Mouse (Mus musculus) hindbrain, postnatal 0 days (tissue): ENCODE data around the gene Wnk2. TPM values are rescaled to one million over a fixed set of nuclear protein-coding genes. Genes with fewer than 3 reads are reported as not detected.

ENCODE experiments used
- ATAC-seq: fragments of 200-750 bp; cut with Nextera tagmentation; 2 replicates; pipeline ENCODE4 v1.8.0; 2017; ENCODE audit warnings: mild to moderate bottlenecking, moderate TSS enrichment, moderate library complexity
- DNase-seq: peaks from one replicate; pipeline ENCODE4 v3.0.0-alpha.2; 2015; ENCODE audit warnings: low spot score
- H3K27ac ChIP-seq: fragments of 300-500 bp; sonication (generic); 2 replicates; pipeline ENCODE4 v1.5.1; 2014; ENCODE audit warnings: mild to moderate bottlenecking
- H3K27me3 ChIP-seq: fragments of 300-500 bp; sonication (generic); 2 replicates; pipeline ENCODE4 v1.6.1; 2014; ENCODE audit warnings: low read length, mixed read lengths; ENCODE audit not compliant: insufficient read depth
- H3K36me3 ChIP-seq: fragments of 300-500 bp; sonication (generic); 2 replicates; pipeline ENCODE4 v1.6.1; 2014; ENCODE audit warnings: low read length, mixed read lengths; ENCODE audit not compliant: insufficient read depth
- H3K4me1 ChIP-seq: fragments of 300-500 bp; sonication (generic); 2 replicates; pipeline ENCODE4 v1.6.1; 2014; ENCODE audit warnings: antibody characterized with exemption, low read length, mixed read lengths; ENCODE audit not compliant: insufficient read depth
- H3K4me2 ChIP-seq: fragments of 300-500 bp; sonication (generic); 2 replicates; pipeline ENCODE4 v1.6.1; 2014; ENCODE audit warnings: low read depth, mild to moderate bottlenecking, low read length, moderate library complexity, mixed read lengths
- H3K4me3 ChIP-seq: fragments of 300-500 bp; sonication (generic); 2 replicates; pipeline ENCODE4 v1.5.1; 2014; ENCODE audit warnings: low read length
- H3K9ac ChIP-seq: fragments of 300-500 bp; sonication (generic); replicated peaks from 2 replicates; pipeline ENCODE4 v1.6.1; 2014; ENCODE audit warnings: mild to moderate bottlenecking, low read length, moderate library complexity, mixed read lengths
- H3K9me3 ChIP-seq: fragments of 300-500 bp; sonication (generic); 2 replicates; pipeline ENCODE4 v1.6.1; 2016; ENCODE audit warnings: low read length, mixed read lengths
- CTCF ChIP-seq: IDR thresholded peaks from 2 replicates; pipeline ENCODE4 v1.5.1; 2016; ENCODE audit warnings: antibody characterized with exemption, control low read depth, low read depth
- WGBS: fragments of 180-500 bp; shearing (Covaris S2); extraction: QIAGEN DNeasy Blood & Tissue Kit; methylation state at CpG from one replicate; pipeline ENCODE4 v1.1.7; 2014; 5-methylcytosine and 5-hydroxymethylcytosine counted together
- polyA plus RNA-seq: library from polyadenylated mRNA; unstranded; fragments of >200 nt; fragmentation: Nextera tagmentation; extraction: Ambion mirVana; gene quantifications from 2 replicates; pipeline ENCODE4 v1.2.1, GENCODE M21; 2015
- total RNA-seq: library from RNA; depleted of rRNA; stranded (reverse); fragments of >200 nt; gene quantifications from 2 replicates; pipeline ENCODE4 v1.2.3, GENCODE M21; 2014

Wnk2 gene
- total and polyA plus RNA-seq, 2 experiments from 2014 or later, result 15.1 to 63.8 TPM

DNA sequence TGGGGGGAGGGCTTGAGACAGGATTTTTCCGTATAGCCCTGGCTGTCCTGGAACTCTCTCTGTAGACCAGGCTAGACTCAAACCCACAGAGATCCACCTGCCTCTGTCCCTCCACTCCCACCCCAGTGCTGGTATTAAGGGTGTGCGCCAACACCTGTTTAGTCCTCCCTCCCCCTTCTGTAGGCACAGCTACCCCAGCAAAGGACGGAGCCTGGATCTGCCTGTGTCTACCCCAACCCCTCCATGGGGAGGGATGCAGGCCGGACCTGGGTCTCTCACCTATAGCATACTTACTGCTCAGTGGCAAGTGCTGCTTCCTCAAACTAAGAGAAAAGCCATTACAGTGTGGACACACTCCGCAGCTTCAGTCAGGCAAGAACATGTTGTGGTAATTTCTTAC, 32.5 kb upstream of the Wnk2 start:
- Histone ChIP-seq H3K36me3 (no peaks in the 10 kb centered on the region), H3K4me2 (no peak overlapping the region), H3K27ac (no peak overlapping the region), H3K4me1 (peaks cover 5% of the 10 kb centered on the region; the same call in 1 of the 2 replicates), H3K9ac (no peak overlapping the region), H3K27me3 (no peaks in the 10 kb centered on the region), H3K9me3 (no peaks in the 10 kb centered on the region), H3K4me3 (no peak overlapping the region)
- no peak for DNase-seq
- ATAC-seq, result no peak
- no peak for TF ChIP-seq CTCF
- 93% methylated on average over 5 of the region's 5 CpGs for whole genome bisulfite sequencing

DNA sequence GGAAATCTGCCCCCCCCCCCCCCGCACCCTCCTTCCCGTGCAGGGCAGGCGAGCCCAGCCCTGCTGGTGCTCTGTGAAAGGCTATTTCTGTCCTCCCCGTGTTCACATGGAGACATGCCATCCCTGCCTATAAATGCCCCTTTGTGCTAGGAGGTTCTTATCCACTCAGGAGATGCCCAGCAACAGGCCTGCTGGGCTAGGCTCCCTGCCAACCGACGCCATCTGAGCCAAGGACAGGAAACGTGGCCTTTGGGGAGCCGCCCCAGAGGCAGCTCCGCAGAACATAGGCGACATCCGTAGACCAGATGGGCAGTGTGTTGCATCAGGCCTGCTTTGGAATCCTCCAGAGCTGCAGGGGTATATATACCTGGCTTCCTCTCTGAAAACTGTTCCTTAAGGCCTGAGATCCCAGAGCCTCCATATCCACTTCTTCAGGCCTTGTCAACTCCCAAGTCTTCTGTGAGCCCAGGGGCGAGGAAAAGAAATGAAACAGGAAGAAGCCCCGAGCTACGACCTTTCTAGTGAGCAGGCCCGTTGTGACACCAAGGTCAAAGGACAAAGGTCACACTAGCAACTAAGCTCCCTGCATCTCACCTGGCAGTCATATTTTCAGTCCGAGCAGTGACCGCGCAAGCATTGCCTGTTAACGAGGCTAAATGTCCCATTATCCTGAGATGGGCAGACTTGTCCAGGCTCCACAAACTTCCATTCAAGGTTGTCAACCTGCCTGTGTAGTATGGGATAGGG, 31.2 kb upstream of the Wnk2 start:
- ATAC-seq, result peak; percentile 92
- Histone ChIP-seq H3K4me2 (no peak overlapping the region), H3K27ac (peak overlapping the region; percentile 51), H3K9ac (no peak overlapping the region), H3K4me3 (no peak overlapping the region), H3K4me1 (peaks cover 5% of the 10 kb centered on the region; the same call in 1 of the 2 replicates), H3K27me3 (no peaks in the 10 kb centered on the region), H3K36me3 (no peaks in the 10 kb centered on the region), H3K9me3 (no peaks in the 10 kb centered on the region)
- DNase-seq, result peak; percentile 90
- TF ChIP-seq CTCF, result no peak
- 53% methylated on average over 18 of the region's 19 CpGs for WGBS

DNA sequence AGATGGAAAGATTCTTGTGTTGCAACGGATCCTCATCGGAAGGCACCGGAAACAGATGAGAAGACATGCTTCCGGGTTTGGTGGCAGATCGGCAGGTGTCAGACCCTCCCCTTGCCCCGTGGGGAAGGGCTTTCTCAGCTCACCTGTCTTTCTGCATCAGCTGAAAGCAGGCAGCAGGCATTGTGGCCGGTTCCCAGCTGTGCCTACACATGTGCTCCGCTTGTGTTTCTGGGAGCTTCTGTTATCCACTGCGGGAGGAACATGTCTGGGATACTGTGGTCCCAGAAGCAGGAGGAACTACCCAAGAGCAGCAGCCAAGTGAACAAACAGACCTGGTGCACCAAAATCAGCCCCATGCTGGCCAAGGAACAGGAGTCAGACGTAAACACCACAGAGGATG, 27.7 kb upstream of the Wnk2 start:
- no peak overlapping the region for H3K9ac ChIP-seq
- H3K27ac ChIP-seq, result no peak overlapping the region
- H3K4me2 ChIP-seq, result no peak overlapping the region
- no peaks in the 10 kb centered on the region for H3K36me3 ChIP-seq
- no peaks in the 10 kb centered on the region for H3K9me3 ChIP-seq
- no peak for DNase-seq
- 73% methylated on average over 10 of the region's 10 CpGs for WGBS
- H3K4me3 ChIP-seq, result no peak overlapping the region
- TF ChIP-seq CTCF, result no peak
- H3K4me1 ChIP-seq, result peaks cover 8% of the 10 kb centered on the region; the same call in 1 of the 2 replicates
- no peak for ATAC-seq
- H3K27me3 ChIP-seq, result no peaks in the 10 kb centered on the region

DNA sequence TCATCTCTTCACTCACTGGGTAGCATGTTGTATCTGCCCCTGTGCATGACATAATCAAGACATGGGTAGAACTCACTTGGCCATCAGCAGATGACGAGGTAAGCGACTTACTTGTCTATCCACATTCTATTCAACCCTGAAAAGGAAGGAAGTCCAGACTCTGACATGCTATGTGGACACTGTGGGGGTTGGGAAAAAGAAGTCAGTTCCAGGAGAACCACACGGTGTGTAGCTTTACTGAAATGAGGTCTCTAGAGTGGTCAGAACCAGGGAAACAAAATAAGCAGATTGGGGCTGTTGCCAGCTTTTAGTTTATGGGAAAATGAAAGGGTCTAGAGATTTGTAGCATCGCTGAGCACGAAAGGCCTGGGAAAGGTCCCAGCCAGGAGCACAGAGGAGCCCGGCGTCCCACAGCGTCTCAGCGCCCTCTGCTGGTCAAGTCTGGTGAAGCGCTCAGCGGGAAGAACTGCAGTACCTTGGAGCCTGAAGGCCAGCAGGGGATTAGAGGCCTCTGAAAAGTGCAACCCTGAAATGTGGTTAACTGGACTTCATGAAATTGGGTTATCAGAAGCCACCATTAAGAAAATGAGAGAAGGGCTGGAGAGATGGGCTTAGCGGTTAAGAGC, 25.3 kb upstream of the Wnk2 start:
- Histone ChIP-seq H3K27me3 (no peaks in the 10 kb centered on the region), H3K36me3 (no peaks in the 10 kb centered on the region), H3K4me1 (peaks cover 3% of the 10 kb centered on the region; the same call in 1 of the 2 replicates), H3K9ac (no peak overlapping the region), H3K4me2 (no peak overlapping the region), H3K9me3 (no peaks in the 10 kb centered on the region), H3K4me3 (no peak overlapping the region), H3K27ac (peak overlapping the region; percentile 17; the same call in 1 of the 2 replicates)
- peak; percentile 88 for DNase-seq
- peak; percentile 79 for ATAC-seq
- TF ChIP-seq CTCF, result peak; percentile 94
- WGBS, result 5% methylated on average over 12 of the region's 12 CpGs

DNA sequence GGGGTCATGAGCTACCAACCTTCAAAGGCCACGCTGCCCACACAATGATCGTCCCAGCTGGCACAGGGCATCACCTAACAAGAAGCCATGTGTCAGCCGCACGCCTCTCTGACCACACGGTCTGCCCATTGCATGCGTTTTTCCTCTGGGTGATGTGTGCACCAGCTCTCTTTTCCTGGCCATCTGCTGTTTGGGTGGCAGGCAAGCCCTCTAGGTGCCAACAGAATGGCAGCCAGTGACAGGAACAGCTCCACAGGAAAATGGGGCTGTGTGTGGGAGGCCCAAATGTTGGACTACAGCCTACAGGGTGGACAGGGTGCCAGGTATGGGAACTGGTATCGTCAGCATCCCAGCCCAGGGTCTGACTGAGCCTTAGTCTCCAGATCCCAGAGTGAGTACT, 24.5 kb upstream of the Wnk2 start:
- no peaks in the 10 kb centered on the region for H3K27me3 ChIP-seq
- peak overlapping the region; percentile 17; the same call in 1 of the 2 replicates for H3K27ac ChIP-seq
- TF ChIP-seq CTCF, result no peak
- peak; percentile 65 for DNase-seq
- H3K4me3 ChIP-seq, result no peak overlapping the region
- H3K9ac ChIP-seq, result no peak overlapping the region
- H3K36me3 ChIP-seq, result no peaks in the 10 kb centered on the region
- peak; percentile 48 for ATAC-seq
- H3K4me1 ChIP-seq, result 0 out of 2 replicates have a peak, but pooled peaks cover 3% of the 10 kb centered on the region
- 51% methylated on average over 7 of the region's 7 CpGs for WGBS
- no peaks in the 10 kb centered on the region for H3K9me3 ChIP-seq
- H3K4me2 ChIP-seq, result no peak overlapping the region

DNA sequence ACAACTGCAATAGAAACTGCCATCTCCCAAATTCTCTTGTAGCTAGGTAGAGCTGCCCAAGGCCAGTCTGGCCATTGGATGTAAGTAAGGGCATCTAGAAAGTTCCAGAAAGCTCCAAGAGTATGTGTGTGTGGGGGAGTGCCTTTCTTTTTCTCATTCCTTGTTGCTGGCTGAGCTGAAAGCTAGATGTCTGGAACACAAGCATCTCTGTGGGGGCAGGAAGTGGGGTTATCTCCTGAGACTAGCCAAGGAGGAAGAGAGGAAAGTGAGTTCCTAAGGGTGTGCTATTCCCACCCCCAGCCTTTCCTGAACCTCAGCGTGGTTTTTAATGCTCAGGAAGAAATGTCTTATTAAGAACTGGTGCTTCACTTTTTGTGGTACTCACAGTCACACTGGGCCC, 23.9 kb upstream of the Wnk2 start:
- no peak for TF ChIP-seq CTCF
- no peak overlapping the region for H3K9ac ChIP-seq
- DNase-seq, result no peak
- H3K36me3 ChIP-seq, result no peaks in the 10 kb centered on the region
- no peaks in the 10 kb centered on the region for H3K9me3 ChIP-seq
- no peak overlapping the region for H3K4me3 ChIP-seq
- H3K27me3 ChIP-seq, result no peaks in the 10 kb centered on the region
- no peak overlapping the region for H3K4me2 ChIP-seq
- 0 out of 2 replicates have a peak, but pooled peaks cover 3% of the 10 kb centered on the region for H3K4me1 ChIP-seq
- no peak for ATAC-seq
- H3K27ac ChIP-seq, result peak overlapping the region; percentile 17; the same call in 1 of the 2 replicates
- WGBS, result 78% methylated on average over 1 of the region's 1 CpGs
